Mouse (Mus musculus) brain, adult 2 months (tissue): ENCODE measurements around the gene Sla2.
"Not testable (repeated sequence)": the region's sequence is repeated elsewhere in the genome, so short reads cannot be mapped to it uniquely, and the experiment has no call there.

Source experiments
- DNase-seq: peaks from one replicate; pipeline ENCODE4 v3.0.0; 2011; ENCODE audit warnings: low read depth, low spot score

The Sla2 gene

GRCm38 (mm10) chr2:156887017-156887416, at the start of gene Sla2:
TSS of gene Sla2 (minus strand) at chr2:156887192.
- DNase-seq, result no peak

DNA sequence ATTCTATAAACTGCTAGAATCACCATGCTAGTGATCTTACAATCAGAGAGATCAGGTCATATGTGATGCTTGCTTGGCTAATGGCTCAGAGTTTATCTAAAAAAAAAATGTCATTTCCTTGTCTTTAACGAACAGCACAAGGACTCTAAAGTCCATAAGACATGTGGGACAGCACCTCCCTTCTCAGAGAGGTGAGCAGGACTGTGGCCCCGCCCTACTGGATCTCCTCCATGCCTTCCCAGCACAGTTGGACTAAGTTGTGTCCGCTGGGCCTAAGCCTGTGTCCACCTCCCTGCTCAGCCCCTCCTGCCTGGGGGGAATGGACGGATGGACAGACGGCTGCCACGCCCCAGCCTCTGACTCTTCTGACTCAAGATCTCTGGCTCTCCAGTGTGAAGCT, 48.0 kb upstream of the Sla2 start:
- no peak for DNase-seq

DNA sequence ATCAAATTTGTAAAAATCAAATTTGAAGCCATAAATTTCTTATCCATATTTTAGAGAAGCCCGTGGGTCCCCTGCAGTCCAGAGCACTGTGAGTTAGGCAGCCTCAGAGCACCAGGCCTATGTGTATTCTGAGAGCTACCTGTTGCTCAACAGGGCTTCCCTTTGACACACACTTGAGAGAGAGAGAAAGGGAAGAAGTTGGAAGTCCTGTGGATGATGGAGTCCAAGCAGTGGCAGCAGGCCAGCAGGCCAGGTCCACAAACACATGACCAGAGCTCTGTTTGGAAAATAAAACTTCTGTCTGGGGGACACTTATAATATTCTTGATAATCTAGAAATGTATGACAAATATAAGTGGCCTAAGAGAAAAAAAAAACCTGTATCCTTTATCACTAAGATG, 46.4 kb upstream of the Sla2 start:
- no peak for DNase-seq

- no peak for DNase-seq
Measured at GRCm38 (mm10) chr2:156931421-156931820, 44.4 kb upstream of the Sla2 start.

- DNase-seq, result no peak
Measured at GRCm38 (mm10) chr2:156930549-156930948, 43.6 kb upstream of the Sla2 start.

- DNase-seq, result no peak
Measured at GRCm38 (mm10) chr2:156929519-156930120, 42.6 kb upstream of the Sla2 start.

- no peak for DNase-seq
Measured at GRCm38 (mm10) chr2:156928606-156929005, 41.6 kb upstream of the Sla2 start.

DNA sequence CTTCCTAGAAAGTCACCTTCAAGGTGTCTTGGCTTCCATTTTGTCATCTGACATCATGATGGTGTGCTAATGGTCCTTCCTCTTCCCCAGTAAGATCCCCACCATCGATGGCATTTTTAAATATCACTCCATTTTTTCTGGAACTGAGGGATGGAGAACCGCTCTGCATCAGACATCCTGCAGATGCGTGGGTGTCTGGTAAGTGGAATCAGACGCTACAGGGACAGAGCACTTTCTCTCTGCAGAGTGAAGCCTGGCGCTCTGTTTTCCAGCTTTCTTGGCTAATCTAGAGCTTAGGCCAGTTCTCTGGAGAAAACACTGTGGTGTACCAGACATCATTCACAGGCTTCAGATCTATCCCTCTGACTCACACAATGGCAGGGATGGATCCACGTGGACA, 40.7 kb upstream of the Sla2 start:
- DNase-seq, result peak; percentile 81

GRCm38 (mm10) chr2:156925611-156926010, 38.6 kb upstream of the Sla2 start:
- DNase-seq, result not testable (repeated sequence)

DNA sequence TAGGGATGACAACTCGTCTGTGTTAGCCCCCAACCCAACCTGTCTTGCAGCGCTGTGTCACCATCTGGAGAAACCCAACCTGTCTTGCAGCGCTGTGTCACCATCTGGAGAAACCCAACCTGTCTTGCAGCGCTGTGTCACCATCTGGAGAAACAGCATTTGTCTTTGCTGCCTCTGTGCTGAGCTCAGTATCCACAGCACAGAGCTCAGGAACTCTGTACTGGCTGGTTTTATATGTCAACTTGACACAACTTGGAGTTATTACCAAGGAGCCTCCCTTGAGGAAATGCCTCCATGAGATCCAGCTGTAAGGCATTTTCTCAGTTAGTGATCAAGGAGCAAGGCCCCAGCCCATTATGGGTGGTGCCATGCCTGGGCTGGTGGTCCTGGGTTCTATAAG, 38.1 kb upstream of the Sla2 start:
- not testable (repeated sequence) for DNase-seq

- DNase-seq, result no peak
Measured at GRCm38 (mm10) chr2:156924210-156924898, 37.4 kb upstream of the Sla2 start.

- DNase-seq, result no peak
Measured at GRCm38 (mm10) chr2:156923057-156923456, 36.1 kb upstream of the Sla2 start.

DNA sequence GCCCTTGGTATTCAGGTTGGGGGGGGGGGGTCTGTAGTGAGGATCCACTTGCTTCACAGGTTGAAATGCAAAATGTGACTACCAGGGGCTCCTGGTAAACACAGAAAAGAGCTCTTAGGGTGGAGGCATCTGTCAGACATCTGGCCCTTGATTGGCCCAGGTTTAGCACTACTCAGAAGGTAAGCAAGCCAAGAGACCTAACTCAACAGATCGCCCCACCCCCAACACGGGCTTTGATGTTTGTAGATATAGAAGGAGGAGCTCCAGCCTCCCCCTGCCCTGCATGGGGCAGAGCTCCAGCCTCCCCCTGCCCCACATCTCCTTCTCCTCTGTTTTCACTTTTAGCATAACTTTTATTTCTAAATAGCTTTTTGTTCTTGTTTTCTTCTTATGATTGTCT, 32.8 kb upstream of the Sla2 start:
- no peak for DNase-seq

GRCm38 (mm10) chr2:156919191-156919590, 32.2 kb upstream of the Sla2 start:
- not testable (repeated sequence) for DNase-seq

DNA sequence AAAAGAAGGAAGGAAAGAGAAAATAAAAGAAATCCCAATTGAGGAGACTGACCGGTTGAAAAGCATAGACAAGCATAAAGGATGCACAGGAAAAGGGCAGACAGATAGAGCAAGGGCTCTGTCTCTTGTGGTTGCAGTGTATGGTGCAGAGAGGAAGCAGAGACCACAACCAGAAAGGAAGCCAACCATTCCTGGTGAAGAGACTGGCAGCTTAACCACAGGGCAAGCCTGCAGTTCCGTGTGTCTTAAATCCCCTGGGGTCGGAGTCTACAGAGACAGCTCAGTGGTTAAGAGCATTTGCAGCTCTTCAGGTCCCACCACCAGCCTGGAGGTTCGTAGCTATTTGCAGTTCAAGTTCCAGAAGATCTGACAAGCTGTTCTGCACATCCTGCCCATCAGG, 31.6 kb upstream of the Sla2 start:
- DNase-seq, result no peak

DNA sequence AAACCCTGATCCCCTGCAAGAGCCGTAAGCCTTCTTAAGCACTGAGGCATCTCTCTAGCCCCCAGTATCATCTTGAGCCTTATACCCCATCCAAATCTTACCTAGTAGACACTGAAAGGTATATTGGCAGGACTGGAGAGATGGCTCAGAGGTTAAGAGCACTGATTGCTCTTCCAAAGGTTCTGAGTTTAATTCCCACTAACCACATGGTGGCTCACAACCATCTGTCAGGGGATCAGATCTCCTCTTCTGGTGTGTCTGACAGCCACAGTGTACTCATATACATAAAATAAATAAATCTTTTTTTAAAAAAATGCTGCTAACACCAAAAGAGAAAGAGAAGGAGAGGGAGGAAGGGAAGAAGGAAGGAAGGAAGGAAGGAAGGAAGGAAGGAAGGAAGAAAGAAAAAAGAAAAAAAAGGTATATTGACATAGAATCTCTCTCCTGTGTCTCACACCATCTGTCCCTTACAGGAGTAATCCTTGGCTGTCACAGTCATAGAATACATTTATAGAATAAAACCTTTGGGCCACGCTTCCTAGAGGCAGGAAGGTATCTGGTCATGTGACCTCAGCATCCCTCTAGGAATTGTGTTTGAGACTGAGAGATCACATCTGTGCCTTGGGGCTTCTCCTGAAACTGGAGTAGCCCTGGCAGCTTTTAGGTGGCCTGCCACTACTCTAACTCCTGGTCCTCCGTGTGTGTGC, 29.6 kb upstream of the Sla2 start:
- peak; percentile 85 for DNase-seq

GRCm38 (mm10) chr2:156915559-156915958, 28.6 kb upstream of the Sla2 start:
- DNase-seq, result peak; percentile 64

DNA sequence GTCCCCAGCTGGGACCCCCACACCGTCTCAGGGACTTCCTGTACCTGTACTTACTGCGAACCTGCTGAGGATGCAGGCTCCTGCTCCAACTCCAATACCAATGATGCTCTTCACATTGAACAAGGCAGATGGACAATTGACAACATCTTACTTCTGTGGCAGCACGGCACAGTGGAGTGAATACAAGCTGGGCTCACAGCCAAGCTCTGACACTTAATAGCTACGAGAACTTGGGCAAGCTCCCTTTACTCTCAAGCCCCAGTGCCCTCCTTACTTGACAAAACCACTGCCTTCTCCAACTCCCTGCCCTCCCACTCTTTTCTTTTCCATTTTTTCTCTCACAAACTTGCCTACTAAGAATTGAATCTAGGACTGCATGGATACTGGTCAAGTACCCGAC, 26.2 kb upstream of the Sla2 start:
- DNase-seq, result no peak

DNA sequence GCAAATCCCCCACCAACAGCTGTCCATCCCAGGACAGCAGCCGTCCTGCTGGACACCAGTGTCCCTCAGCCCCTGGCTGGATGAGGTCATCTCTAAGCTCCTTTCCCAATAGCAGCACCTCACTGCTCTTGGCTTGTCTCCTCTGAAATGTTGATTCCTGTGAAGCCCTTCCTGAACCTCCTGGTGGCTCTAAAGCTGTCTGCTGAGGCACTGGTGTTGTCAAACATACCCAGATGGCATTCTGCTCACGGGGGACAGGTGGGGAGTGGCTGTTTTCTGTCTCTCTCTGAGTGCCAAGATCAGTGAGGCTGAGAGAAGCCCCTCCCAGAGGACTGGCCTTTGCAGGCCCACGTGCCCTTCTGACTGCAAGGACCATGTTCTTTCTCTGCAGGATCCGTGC, 18.9 kb upstream of the Sla2 start:
- DNase-seq, result peak; percentile 95

GRCm38 (mm10) chr2:156904976-156905717, 18.2 kb upstream of the Sla2 start:
- peak; percentile 88 for DNase-seq

DNA sequence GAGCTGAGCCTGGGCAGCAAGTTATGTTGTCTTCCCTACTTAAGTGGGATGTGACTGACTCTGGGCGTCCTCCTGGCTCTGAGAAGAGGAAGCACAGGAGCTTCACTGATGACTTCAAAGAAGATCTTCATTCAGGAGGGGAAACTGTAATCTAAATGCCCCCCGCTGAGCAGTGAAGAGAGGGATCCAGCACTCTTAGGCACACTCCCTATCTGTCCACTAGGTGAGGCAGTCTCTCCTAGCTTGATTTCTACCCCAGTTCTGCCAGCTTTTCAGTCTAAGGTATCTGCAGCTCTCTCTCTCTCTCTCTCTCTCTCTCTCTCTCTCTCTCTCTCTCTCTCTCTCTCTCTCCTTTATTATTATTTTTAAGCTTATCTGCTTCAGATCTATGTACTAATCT, 16.4 kb upstream of the Sla2 start:
- peak; percentile 75 for DNase-seq

GRCm38 (mm10) chr2:156902411-156902810, 15.4 kb upstream of the Sla2 start:
- not testable (repeated sequence) for DNase-seq
